Mouse (Mus musculus) liver, embryonic 11.5 days (tissue): Measurements from ENCODE around the gene Stx1a. TPM values are rescaled to one million over a fixed set of nuclear protein-coding genes. Genes with fewer than 3 reads are reported as not detected.

Experiments
- ATAC-seq: fragments of 200-750 bp; cut with Nextera tagmentation; replicated peaks from 2 replicates; pipeline ENCODE4 v1.8.0; 2017; ENCODE audit warnings: moderate number of reproducible peaks, mild to moderate bottlenecking, moderate TSS enrichment, moderate library complexity; ENCODE audit not compliant: low FRiP score
- DNase-seq: peaks from one replicate; pipeline ENCODE4 v3.0.0-alpha.2; 2017; ENCODE audit warnings: low spot score
- H3K27ac ChIP-seq: fragments of 300-500 bp; sonication (generic); 2 replicates; pipeline ENCODE4 v1.5.1; 2014; ENCODE audit warnings: mild to moderate bottlenecking, low read depth, low read length, control low read depth
- H3K27me3 ChIP-seq: fragments of 300-500 bp; sonication (generic); replicated peaks from 2 replicates; pipeline ENCODE4 v1.6.1; 2014; ENCODE audit warnings: low read length, mixed read lengths; ENCODE audit not compliant: control insufficient read depth, insufficient read depth
- H3K36me3 ChIP-seq: fragments of 300-500 bp; sonication (generic); 2 replicates; pipeline ENCODE4 v1.6.1; 2014; ENCODE audit warnings: mild to moderate bottlenecking, low read length, moderate library complexity, mixed read lengths; ENCODE audit not compliant: control insufficient read depth, insufficient read depth
- H3K4me1 ChIP-seq: fragments of 300-500 bp; sonication (generic); replicated peaks from 2 replicates; pipeline ENCODE4 v1.6.1; 2014; ENCODE audit warnings: low read length, mixed read lengths; ENCODE audit not compliant: control insufficient read depth, insufficient read depth
- H3K4me2 ChIP-seq: fragments of 300-500 bp; sonication (generic); 2 replicates; pipeline ENCODE4 v1.6.1; 2014; ENCODE audit warnings: mild to moderate bottlenecking, control low read depth, moderate library complexity
- H3K4me3 ChIP-seq: fragments of 300-500 bp; sonication (generic); 2 replicates; pipeline ENCODE4 v1.5.1; 2014; ENCODE audit warnings: low read depth, low read length, control low read depth
- H3K9ac ChIP-seq: fragments of 300-500 bp; sonication (generic); 2 replicates; pipeline ENCODE4 v1.6.1; 2014; ENCODE audit warnings: low read depth, low read length, control low read depth
- H3K9me3 ChIP-seq: fragments of 300-500 bp; sonication (generic); 2 replicates; pipeline ENCODE4 v1.6.1; 2016; ENCODE audit warnings: low read length, inconsistent platforms, mixed read lengths; ENCODE audit not compliant: control insufficient read depth
- WGBS: fragments of 180-500 bp; shearing (Covaris S2); extraction: QIAGEN DNeasy Blood & Tissue Kit; methylation state at CpG from one replicate; pipeline ENCODE4 v1.1.7; 2014; 5-methylcytosine and 5-hydroxymethylcytosine counted together
- polyA plus RNA-seq: library from polyadenylated mRNA; unstranded; fragments of >200 nt; fragmentation: Nextera tagmentation; extraction: Ambion mirVana; gene quantifications from 2 replicates; pipeline ENCODE4 v1.2.1, GENCODE M21; 2014

Gene Stx1a
- polyA plus RNA-seq, 1 experiment from 2014 or later, result 6.4 TPM

- H3K27ac ChIP-seq, result no peak overlapping the region
- DNase-seq, result no peak
- H3K27me3 ChIP-seq, result no peaks in the 10 kb centered on the region
- H3K9me3 ChIP-seq, result no peaks in the 10 kb centered on the region
- H3K4me1 ChIP-seq, result no peaks in the 10 kb centered on the region
- H3K9ac ChIP-seq, result no peak overlapping the region
- H3K4me2 ChIP-seq, result no peak overlapping the region
- 87% methylated on average over 4 of the region's 4 CpGs for WGBS
- no peaks in the 10 kb centered on the region for H3K36me3 ChIP-seq
- H3K4me3 ChIP-seq, result no peak overlapping the region
- ATAC-seq, result no peak
Observed at GRCm38 (mm10) chr5:134999797-135000196, 23.5 kb upstream of the Stx1a start.

- Histone ChIP-seq H3K27ac (no peak overlapping the region), H3K4me3 (no peak overlapping the region)
Observed at GRCm38 (mm10) chr5:135000751-135001150, 22.5 kb upstream of the Stx1a start.

GRCm38 (mm10) chr5:135001309-135001708, 22.0 kb upstream of the Stx1a start:
- H3K27me3 ChIP-seq, result no peaks in the 10 kb centered on the region
- WGBS, result 7% methylated on average over 14 of the region's 14 CpGs
- H3K9me3 ChIP-seq, result no peaks in the 10 kb centered on the region
- H3K4me1 ChIP-seq, result no peaks in the 10 kb centered on the region
- DNase-seq (no peak), ATAC-seq (0 out of 2 replicates have a peak, but pooled peaks have one; percentile 20)
- no peak overlapping the region for H3K27ac ChIP-seq
- no peak overlapping the region for H3K9ac ChIP-seq
- H3K36me3 ChIP-seq, result no peaks in the 10 kb centered on the region
- no peak overlapping the region for H3K4me3 ChIP-seq
- H3K4me2 ChIP-seq, result peak overlapping the region; percentile 38

More at GRCm38 (mm10) chr5:135000751-135001150, 22.5 kb upstream of the Stx1a start:
- Histone ChIP-seq H3K4me2 (no peak overlapping the region), H3K27me3 (no peaks in the 10 kb centered on the region), H3K9ac (no peak overlapping the region), H3K4me1 (no peaks in the 10 kb centered on the region), H3K9me3 (no peaks in the 10 kb centered on the region), H3K36me3 (no peaks in the 10 kb centered on the region)
- ATAC-seq (no peak), DNase-seq (no peak)
- 68% methylated on average over 16 of the region's 16 CpGs for WGBS

GRCm38 (mm10) chr5:135002151-135002550, 21.1 kb upstream of the Stx1a start:
- H3K27ac ChIP-seq, result no peak overlapping the region
- H3K27me3 ChIP-seq, result no peaks in the 10 kb centered on the region
- no peak for ATAC-seq
- H3K4me1 ChIP-seq, result no peaks in the 10 kb centered on the region
- H3K4me3 ChIP-seq, result no peak overlapping the region
- H3K9me3 ChIP-seq, result no peaks in the 10 kb centered on the region
- H3K36me3 ChIP-seq, result no peaks in the 10 kb centered on the region
- DNase-seq, result no peak
- 55% methylated on average over 5 of the region's 5 CpGs for WGBS
- no peak overlapping the region for H3K9ac ChIP-seq
- H3K4me2 ChIP-seq, result no peak overlapping the region

- H3K27me3 ChIP-seq, result no peaks in the 10 kb centered on the region
- H3K4me3 ChIP-seq, result peak overlapping the region; percentile 70
- WGBS, result 29% methylated on average over 16 of the region's 16 CpGs
- DNase-seq (no peak), ATAC-seq (no peak)
- no peaks in the 10 kb centered on the region; the same call in 1 of the 2 replicates for H3K36me3 ChIP-seq
- H3K4me1 ChIP-seq, result peaks cover 15% of the 10 kb centered on the region
- peak overlapping the region; percentile 80 for H3K9ac ChIP-seq
- no peaks in the 10 kb centered on the region for H3K9me3 ChIP-seq
- H3K27ac ChIP-seq, result peak overlapping the region; percentile 90
- peak overlapping the region; percentile 76 for H3K4me2 ChIP-seq
Observed at GRCm38 (mm10) chr5:135007802-135008571, 15.3 kb upstream of the Stx1a start.

GRCm38 (mm10) chr5:135008671-135009589, 14.4 kb upstream of the Stx1a start, which contains the start of gene Abhd11:
Abhd11 (plus strand) TSS chr5:135009152.
- Histone ChIP-seq H3K36me3 (no peaks in the 10 kb centered on the region; the same call in 1 of the 2 replicates), H3K9me3 (no peaks in the 10 kb centered on the region), H3K4me3 (peak within 1 kb of the TSS; percentile 70), H3K27ac (peak within 1 kb of the TSS; percentile 96), H3K27me3 (no peaks in the 10 kb centered on the region), H3K9ac (peak within 1 kb of the TSS; percentile 87), H3K4me1 (peaks cover 15% of the 10 kb centered on the region), H3K4me2 (peak within 1 kb of the TSS; percentile 76)
- peak; percentile 87 for ATAC-seq
- under 1% methylated on average over 52 of the region's 52 CpGs for WGBS
- DNase-seq, result peak; percentile 97

- Histone ChIP-seq H3K4me3 (peak overlapping the region; percentile 70), H3K9me3 (no peaks in the 10 kb centered on the region), H3K36me3 (no peaks in the 10 kb centered on the region; the same call in 1 of the 2 replicates), H3K27me3 (no peaks in the 10 kb centered on the region), H3K27ac (peak overlapping the region; percentile 96), H3K9ac (peak overlapping the region; percentile 87), H3K4me2 (peak overlapping the region; percentile 76), H3K4me1 (peaks cover 15% of the 10 kb centered on the region)
- ATAC-seq, result peak; percentile 78
- peak; percentile 95 for DNase-seq
- under 1% methylated on average over 37 of the region's 37 CpGs for WGBS
Observed at GRCm38 (mm10) chr5:135009590-135010319, 13.5 kb upstream of the Stx1a start.

GRCm38 (mm10) chr5:135010320-135010709, 13.0 kb upstream of the Stx1a start:
- Histone ChIP-seq H3K9ac (peak overlapping the region; percentile 87), H3K27ac (peak overlapping the region; percentile 96), H3K27me3 (no peaks in the 10 kb centered on the region), H3K9me3 (no peaks in the 10 kb centered on the region), H3K4me2 (peak overlapping the region; percentile 76), H3K36me3 (no peaks in the 10 kb centered on the region; the same call in 1 of the 2 replicates), H3K4me3 (peak overlapping the region; percentile 70), H3K4me1 (peaks cover 15% of the 10 kb centered on the region)
- DNase-seq (no peak), ATAC-seq (no peak)
- 56% methylated on average over 7 of the region's 7 CpGs for WGBS
